Mouse (Mus musculus): ENCODE data around the gene Parp2. TPM values are rescaled to one million over a fixed set of nuclear protein-coding genes. Genes with fewer than 3 reads are reported as not detected.
"Not testable (repeated sequence)": the region's sequence is repeated elsewhere in the genome, so short reads cannot be mapped to it uniquely, and the experiment has no call there.

Parp2 gene
- polyA plus RNA-seq, 1 experiment = 77.4 TPM

- no peak for TF ChIP-seq CTCF (IDR thresholded peaks at IDR 0.05; ENCODE audit: low read depth, low read length)
- TF ChIP-seq POLR2A (IDR thresholded peaks at IDR 0.05; ENCODE audit: borderline replicate concordance, low read depth, low read length) = no peak
- peaks cover 65% of the 10 kb centered on the region for H3K4me1 ChIP-seq (ENCODE audit: control insufficient read depth, insufficient read depth, low read length)
- H3K27ac ChIP-seq (ENCODE audit: insufficient read depth, low read depth, low read length) = peak overlapping the region; percentile 97
- peak overlapping the region; percentile 43 for H3K4me3 ChIP-seq (ENCODE audit: insufficient read depth, low read length)
Observed at GRCm38 (mm10) chr14:50824219-50824618, 16.6 kb downstream of the Parp2 start.

DNA sequence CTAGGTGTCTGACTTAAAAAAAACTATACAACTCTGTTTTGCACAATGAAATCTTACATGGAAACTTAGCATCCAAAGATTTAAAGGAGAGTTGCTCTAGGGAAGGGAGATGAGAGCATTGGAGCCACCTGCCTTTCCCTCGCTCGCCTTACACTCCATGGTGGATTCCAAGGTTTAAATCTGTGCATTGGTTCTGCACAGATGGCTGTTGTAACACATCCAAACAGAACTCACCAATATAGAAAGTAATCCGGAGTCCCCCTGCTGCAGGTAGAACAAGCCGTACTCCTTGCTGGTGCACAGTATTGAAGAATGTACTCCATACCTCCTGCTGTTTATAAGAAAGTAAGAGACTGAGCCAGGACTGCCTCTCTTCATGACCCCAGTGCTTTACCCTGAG lies 18.9 kb downstream of the Parp2 start:
- TF ChIP-seq CTCF (IDR thresholded peaks at IDR 0.05; ENCODE audit: low read depth, low read length) (no peak), POLR2A (IDR thresholded peaks at IDR 0.05; ENCODE audit: borderline replicate concordance, low read depth, low read length) (no peak)
- H3K27ac ChIP-seq (ENCODE audit: insufficient read depth, low read depth, low read length) = no peak overlapping the region
- peaks cover 53% of the 10 kb centered on the region for H3K4me1 ChIP-seq (ENCODE audit: control insufficient read depth, insufficient read depth, low read length)
- H3K4me3 ChIP-seq (ENCODE audit: insufficient read depth, low read length) = no peak overlapping the region

DNA sequence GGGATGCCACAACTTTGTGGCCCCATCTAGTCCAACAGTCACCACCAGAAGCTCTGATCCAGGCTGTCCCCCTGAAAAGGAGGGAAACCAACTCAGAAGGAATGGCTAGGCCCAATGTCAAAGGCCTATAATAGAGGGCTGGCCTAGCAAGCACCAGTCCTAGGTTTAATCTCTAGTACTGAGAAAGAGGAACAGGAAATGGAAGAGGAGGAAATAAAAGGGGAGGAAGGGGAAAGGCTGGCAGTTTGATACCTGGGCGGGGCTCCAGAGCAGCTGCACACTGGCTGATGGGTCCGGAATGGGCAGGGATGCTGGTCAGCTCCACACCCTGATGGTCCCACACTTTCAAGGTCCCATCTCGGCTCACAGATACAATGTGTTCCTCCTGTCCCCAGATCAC lies 22.2 kb downstream of the Parp2 start:
- H3K4me3 ChIP-seq (ENCODE audit: insufficient read depth, low read length) = peak overlapping the region; percentile 60
- H3K27ac ChIP-seq (ENCODE audit: insufficient read depth, low read depth, low read length) = peak overlapping the region; percentile 69
- TF ChIP-seq POLR2A (IDR thresholded peaks at IDR 0.05; ENCODE audit: borderline replicate concordance, low read depth, low read length) (no peak), CTCF (IDR thresholded peaks at IDR 0.05; ENCODE audit: low read depth, low read length) (no peak)
- H3K4me1 ChIP-seq (ENCODE audit: control insufficient read depth, insufficient read depth, low read length) = peaks cover 50% of the 10 kb centered on the region

DNA sequence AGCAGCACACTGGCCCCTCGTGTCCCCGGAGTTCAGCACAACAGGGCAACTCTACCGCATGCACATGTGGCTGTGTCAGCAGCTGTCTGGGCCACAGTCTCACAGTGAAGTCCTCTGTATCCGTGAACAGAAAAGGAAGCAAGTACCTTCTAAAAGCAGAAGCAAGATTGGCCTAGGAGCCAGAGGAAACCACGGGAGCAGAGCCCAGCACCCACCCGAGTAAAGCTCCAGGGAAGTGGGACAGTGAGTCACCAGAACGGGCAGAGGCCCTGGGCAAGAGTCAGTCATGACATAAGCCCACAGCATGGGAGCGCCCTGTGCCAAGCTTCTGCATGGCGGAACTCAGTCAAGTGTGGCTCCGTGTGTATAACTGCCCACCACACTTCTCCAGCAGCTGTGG lies 26.3 kb downstream of the Parp2 start:
- peak overlapping the region; percentile 90 for H3K27ac ChIP-seq (ENCODE audit: insufficient read depth, low read depth, low read length)
- TF ChIP-seq POLR2A (IDR thresholded peaks at IDR 0.05; ENCODE audit: borderline replicate concordance, low read depth, low read length) (no peak), CTCF (IDR thresholded peaks at IDR 0.05; ENCODE audit: low read depth, low read length) (no peak)
- peaks cover 51% of the 10 kb centered on the region for H3K4me1 ChIP-seq (ENCODE audit: control insufficient read depth, insufficient read depth, low read length)
- H3K4me3 ChIP-seq (ENCODE audit: insufficient read depth, low read length) = peak overlapping the region; percentile 14; the same call in 1 of the 2 replicates

GRCm38 (mm10) chr14:50834435-50834834 lies 26.8 kb downstream of the Parp2 start:
- Histone ChIP-seq H3K27ac (ENCODE audit: insufficient read depth, low read depth, low read length) (peak overlapping the region; percentile 87), H3K4me3 (ENCODE audit: insufficient read depth, low read length) (peak overlapping the region; percentile 50), H3K4me1 (ENCODE audit: control insufficient read depth, insufficient read depth, low read length) (peaks cover 53% of the 10 kb centered on the region)
- TF ChIP-seq POLR2A (IDR thresholded peaks at IDR 0.05; ENCODE audit: borderline replicate concordance, low read depth, low read length) (no peak), CTCF (IDR thresholded peaks at IDR 0.05; ENCODE audit: low read depth, low read length) (no peak)

- Histone ChIP-seq H3K27ac (ENCODE audit: insufficient read depth, low read depth, low read length) (peak overlapping the region; percentile 95), H3K4me3 (ENCODE audit: insufficient read depth, low read length) (no peak overlapping the region), H3K4me1 (ENCODE audit: control insufficient read depth, insufficient read depth, low read length) (peaks cover 51% of the 10 kb centered on the region)
- no peak for TF ChIP-seq POLR2A (IDR thresholded peaks at IDR 0.05; ENCODE audit: borderline replicate concordance, low read depth, low read length)
- TF ChIP-seq CTCF (IDR thresholded peaks at IDR 0.05; ENCODE audit: low read depth, low read length) = no peak
Observed at GRCm38 (mm10) chr14:50837236-50837635, 29.6 kb downstream of the Parp2 start.

DNA sequence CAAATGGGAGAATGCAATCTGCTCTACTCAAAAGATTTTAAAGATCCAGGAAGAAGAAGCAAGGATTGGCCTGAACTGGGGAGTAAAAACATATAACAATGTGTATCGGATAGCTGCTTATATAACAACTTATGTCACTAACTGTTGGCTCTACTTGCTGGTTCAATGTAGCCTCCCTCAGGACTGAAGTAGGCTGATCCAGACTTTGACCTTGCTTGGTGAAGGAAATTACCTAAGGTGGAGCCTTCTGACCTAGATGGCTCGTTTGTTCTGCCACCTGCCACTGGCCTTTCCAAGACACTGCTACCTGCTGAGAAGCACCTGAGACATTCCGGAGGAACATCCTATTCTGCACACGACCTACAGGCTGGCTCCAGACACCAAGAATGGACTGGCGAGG lies 48.1 kb downstream of the Parp2 start:
- TF ChIP-seq POLR2A (IDR thresholded peaks at IDR 0.05; ENCODE audit: borderline replicate concordance, low read depth, low read length) (no peak), CTCF (IDR thresholded peaks at IDR 0.05; ENCODE audit: low read depth, low read length) (no peak)
- no peak overlapping the region for H3K4me3 ChIP-seq (ENCODE audit: insufficient read depth, low read length)
- H3K4me1 ChIP-seq (ENCODE audit: control insufficient read depth, insufficient read depth, low read length) = no peaks in the 10 kb centered on the region
- no peak overlapping the region for H3K27ac ChIP-seq (ENCODE audit: insufficient read depth, low read depth, low read length)

DNA sequence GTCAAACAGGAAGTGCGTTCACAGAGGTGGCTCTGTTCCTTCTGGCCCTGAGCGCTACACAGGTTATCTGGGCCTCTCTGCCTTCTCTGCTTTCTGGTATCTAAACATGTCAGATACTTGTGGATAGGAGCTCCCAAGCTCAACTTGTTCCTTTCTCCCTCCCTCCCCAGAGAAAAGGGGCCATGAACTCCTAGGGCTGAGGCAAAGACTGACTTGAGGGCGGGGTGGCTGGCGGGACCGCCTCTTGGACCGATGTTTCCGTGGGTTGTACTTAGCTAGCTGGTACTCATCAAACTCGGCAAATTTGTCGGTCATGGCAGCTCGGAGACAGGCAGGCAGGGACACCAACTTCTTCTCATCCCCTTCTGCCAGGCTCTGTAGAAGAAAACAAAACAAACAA lies 55.0 kb downstream of the Parp2 start:
- Histone ChIP-seq H3K4me1 (ENCODE audit: control insufficient read depth, insufficient read depth, low read length) (peaks cover 33% of the 10 kb centered on the region), H3K4me3 (ENCODE audit: insufficient read depth, low read length) (no peak overlapping the region), H3K27ac (ENCODE audit: insufficient read depth, low read depth, low read length) (no peak overlapping the region)
- TF ChIP-seq POLR2A (IDR thresholded peaks at IDR 0.05; ENCODE audit: borderline replicate concordance, low read depth, low read length) = no peak
- no peak for TF ChIP-seq CTCF (IDR thresholded peaks at IDR 0.05; ENCODE audit: low read depth, low read length)

DNA sequence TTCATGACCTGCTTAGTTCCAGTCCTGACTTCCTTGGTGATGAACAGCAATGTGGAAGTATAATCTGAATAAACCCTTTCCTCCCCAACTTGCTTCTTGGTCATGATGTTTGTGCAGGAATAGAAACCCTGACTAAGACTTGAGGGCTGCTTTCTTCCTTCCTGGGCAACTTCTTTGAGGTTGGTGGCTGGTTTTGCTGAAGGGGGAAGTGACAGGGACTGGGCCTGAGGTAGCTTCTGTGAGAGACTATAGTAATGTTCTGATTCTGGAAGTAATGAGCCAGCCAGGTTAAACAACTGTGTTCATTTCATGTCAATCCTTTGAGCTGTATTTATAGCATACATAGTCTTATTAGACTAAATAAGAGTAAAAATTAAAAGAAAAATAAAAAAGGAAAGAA lies 57.4 kb downstream of the Parp2 start:
- Histone ChIP-seq H3K4me1 (ENCODE audit: control insufficient read depth, insufficient read depth, low read length) (peaks cover 42% of the 10 kb centered on the region), H3K27ac (ENCODE audit: insufficient read depth, low read depth, low read length) (peak overlapping the region; percentile 66)
- H3K4me3 ChIP-seq (ENCODE audit: insufficient read depth, low read length) = not testable (repeated sequence)

DNA sequence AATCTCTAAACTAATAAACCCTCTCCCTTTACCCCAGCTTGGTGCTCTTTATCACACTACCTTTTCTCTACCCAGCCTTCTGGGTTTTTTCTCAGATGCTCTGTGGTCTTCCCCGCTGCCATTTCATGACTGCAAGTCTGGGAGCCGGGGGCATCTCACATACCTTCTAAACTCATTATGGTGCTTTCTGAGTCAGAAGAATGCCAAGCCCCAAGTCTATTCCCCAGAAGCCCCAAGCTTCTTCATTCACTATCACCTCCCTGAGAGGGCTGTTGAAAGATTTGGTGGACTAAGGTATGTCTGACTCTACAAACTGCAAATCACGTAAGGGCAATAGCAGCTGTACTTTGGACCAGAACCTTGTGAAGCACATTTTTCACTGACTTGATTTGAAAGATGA lies 59.3 kb downstream of the Parp2 start:
- peaks cover 47% of the 10 kb centered on the region for H3K4me1 ChIP-seq (ENCODE audit: control insufficient read depth, insufficient read depth, low read length)
- no peak overlapping the region for H3K27ac ChIP-seq (ENCODE audit: insufficient read depth, low read depth, low read length)
- TF ChIP-seq CTCF (IDR thresholded peaks at IDR 0.05; ENCODE audit: low read depth, low read length) (no peak), POLR2A (IDR thresholded peaks at IDR 0.05; ENCODE audit: borderline replicate concordance, low read depth, low read length) (no peak)
- H3K4me3 ChIP-seq (ENCODE audit: insufficient read depth, low read length) = no peak overlapping the region

- no peak overlapping the region for H3K4me3 ChIP-seq (ENCODE audit: insufficient read depth, low read length)
- H3K4me1 ChIP-seq (ENCODE audit: control insufficient read depth, insufficient read depth, low read length) = peaks cover 48% of the 10 kb centered on the region
- TF ChIP-seq POLR2A (IDR thresholded peaks at IDR 0.05; ENCODE audit: borderline replicate concordance, low read depth, low read length) = no peak
- H3K27ac ChIP-seq (ENCODE audit: insufficient read depth, low read depth, low read length) = no peak overlapping the region
Observed at GRCm38 (mm10) chr14:50868211-50868610, 60.6 kb downstream of the Parp2 start.

Data from bone marrow macrophage, adult 2 months (primary cell).